Mouse (Mus musculus) erythroid progenitor cell, adult 5-6 weeks (primary cell): ENCODE results near the gene Arl4a. TPM values are rescaled to one million over a fixed set of nuclear protein-coding genes. Genes with fewer than 3 reads are reported as not detected.

ENCODE experiments used
- ATAC-seq: replicated peaks from 2 replicates; pipeline ENCODE4 v1.8.0; 2016; ENCODE audit warnings: moderate number of reproducible peaks, mild to moderate bottlenecking, moderate TSS enrichment, inconsistent platforms; ENCODE audit not compliant: poor library complexity, low FRiP score, severe bottlenecking
- total RNA-seq, 2 experiments: library from RNA; stranded (forward) in 1 of 2; stranded (reverse) in 1 of 2; fragments of 150-400 nt in 1 of 2; fragments of 186-747, 209-891 nt in 1 of 2; gene quantifications; 2 replicates each; pipeline versions ENCODE4 v1.2.3 to v1.2.4; 2015 to 2017; ENCODE audit warnings: low replicate concordance in 2 of 2

The Arl4a gene
- total RNA-seq (2015; ENCODE audit: low replicate concordance), result 156 and 200 TPM in 2 replicates
- 68.2 and 92.8 TPM in 2 replicates for total RNA-seq (2017; ENCODE audit: low replicate concordance)

- ATAC-seq, result peak; percentile 82
Measured at GRCm38 (mm10) chr12:40037876-40038463, at the start of gene Arl4a. TSS of gene Arl4a (minus strand) at chr12:40038025.

GRCm38 (mm10) chr12:40085731-40086322 is 48.0 kb upstream of the Arl4a start:
- ATAC-seq, result no peak

GRCm38 (mm10) chr12:40082453-40083238 is 44.8 kb upstream of the Arl4a start:
- ATAC-seq, result no peak

- no peak for ATAC-seq
Measured at GRCm38 (mm10) chr12:40082048-40082447, 44.2 kb upstream of the Arl4a start.

- no peak for ATAC-seq
Measured at GRCm38 (mm10) chr12:40073660-40074059, 35.8 kb upstream of the Arl4a start.

GRCm38 (mm10) chr12:40047024-40047423 is 9.2 kb upstream of the Arl4a start:
- ATAC-seq, result no peak

- no peak for ATAC-seq
Measured at GRCm38 (mm10) chr12:40043816-40044585, 6.2 kb upstream of the Arl4a start.

- no peak for ATAC-seq
Measured at GRCm38 (mm10) chr12:40040067-40040466, 2.2 kb upstream of the Arl4a start.

GRCm38 (mm10) chr12:40037226-40037813 is 505 bp downstream of the Arl4a start:
- peak; percentile 90 for ATAC-seq

GRCm38 (mm10) chr12:40036666-40037065 is 1.2 kb downstream of the Arl4a start:
- ATAC-seq, result no peak

GRCm38 (mm10) chr12:40035506-40035905 is 2.3 kb downstream of the Arl4a start:
- ATAC-seq, result no peak

- no peak for ATAC-seq
Measured at GRCm38 (mm10) chr12:40029201-40029600, 8.6 kb downstream of the Arl4a start.

- peak; percentile 46 for ATAC-seq
Measured at GRCm38 (mm10) chr12:40027846-40028245, 10.0 kb downstream of the Arl4a start.

GRCm38 (mm10) chr12:40027444-40027843 is 10.4 kb downstream of the Arl4a start:
- ATAC-seq, result peak; percentile 84

- no peak for ATAC-seq
Measured at GRCm38 (mm10) chr12:40023918-40024317, 13.9 kb downstream of the Arl4a start.

- ATAC-seq, result 0 out of 2 replicates have a peak, but pooled peaks have one; percentile 41
Measured at GRCm38 (mm10) chr12:40023014-40023642, 14.7 kb downstream of the Arl4a start.

- peak; percentile 55; the same call in 1 of the 2 replicates for ATAC-seq
Measured at GRCm38 (mm10) chr12:40022344-40022743, 15.5 kb downstream of the Arl4a start.

- no peak for ATAC-seq
Measured at GRCm38 (mm10) chr12:40017955-40018505, 19.8 kb downstream of the Arl4a start.
